Mouse (Mus musculus) lung, postnatal 0 days (tissue): ENCODE measurements around the gene Exoc7.

Experiments used
- CTCF ChIP-seq: IDR thresholded peaks from 2 replicates; pipeline ENCODE4 v1.5.1; 2016; ENCODE audit warnings: antibody characterized with exemption, mild to moderate bottlenecking
- EP300 ChIP-seq: IDR thresholded peaks from 2 replicates; pipeline ENCODE4 v1.6.1; 2016; ENCODE audit warnings: antibody characterized with exemption, mild to moderate bottlenecking, control low read depth

- no peak for TF ChIP-seq CTCF
- no peak for TF ChIP-seq EP300
These were observed 30.5 kb upstream of the Exoc7 start for GRCm38 (mm10) chr11:116337531-116337930.
